Mouse (Mus musculus): Measurements from ENCODE around the gene Rsl1d1. TPM values are rescaled to one million over a fixed set of nuclear protein-coding genes. Genes with fewer than 3 reads are reported as not detected.

Gene Rsl1d1
- polyA plus RNA-seq, 1 experiment from 2014 or later: 60.7 TPM

GRCm38 (mm10) chr16:11177404-11177803 is 25.7 kb downstream of the Rsl1d1 start:
- no peaks in the 10 kb centered on the region for H3K27me3 ChIP-seq (ENCODE audit: insufficient read depth, low read length)
- DNase-seq (no peak), ATAC-seq (no peak)
- WGBS (ENCODE audit: insufficient replicate concordance): 67% methylated on average over 2 of the region's 2 CpGs
- H3K9ac ChIP-seq (replicated peaks): no peak overlapping the region
- H3K36me3 ChIP-seq (replicated peaks; ENCODE audit: insufficient read depth, low read length): no peaks in the 10 kb centered on the region
- H3K4me1 ChIP-seq (ENCODE audit: insufficient read depth): peaks cover 26% of the 10 kb centered on the region
- peak overlapping the region; percentile 72 for H3K4me2 ChIP-seq (ENCODE audit: low read depth, low read length)
- H3K27ac ChIP-seq (ENCODE audit: low read depth): 0 out of 2 replicates have a peak overlapping the region, but pooled peaks have one; percentile 94
- no peaks in the 10 kb centered on the region for H3K9me3 ChIP-seq (ENCODE audit: low read length)
- no peak for TF ChIP-seq EP300 (IDR thresholded peaks at IDR 0.05; ENCODE audit: low read depth)
- no peak for TF ChIP-seq CTCF (IDR thresholded peaks at IDR 0.05; ENCODE audit: low read depth)
- no peak overlapping the region for H3K4me3 ChIP-seq (ENCODE audit: low read depth, low read length)

DNA sequence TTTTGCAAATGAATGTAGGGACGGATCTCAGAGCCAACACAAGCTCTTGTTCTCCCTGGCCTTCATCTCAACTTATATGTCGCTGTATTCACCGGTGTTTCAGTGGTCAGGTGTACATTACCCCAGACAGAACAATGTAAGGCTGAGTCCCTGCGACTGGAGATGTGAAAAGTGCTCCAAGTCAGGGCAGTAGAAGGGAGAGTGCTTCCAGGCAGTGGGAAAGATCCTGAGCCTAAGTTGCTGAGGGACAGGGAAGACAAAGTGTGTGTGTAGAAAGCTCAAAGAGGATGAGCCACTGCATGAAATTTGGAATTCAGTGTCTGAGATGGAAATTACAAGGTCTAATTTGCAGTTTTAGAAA is 26.3 kb downstream of the Rsl1d1 start:
- 3% methylated on average over 4 of the region's 4 CpGs for WGBS (ENCODE audit: insufficient replicate concordance)
- Histone ChIP-seq H3K27me3 (ENCODE audit: insufficient read depth, low read length) (no peaks in the 10 kb centered on the region), H3K9ac (replicated peaks) (peak overlapping the region; percentile 89), H3K9me3 (ENCODE audit: low read length) (no peaks in the 10 kb centered on the region), H3K4me2 (ENCODE audit: low read depth, low read length) (peak overlapping the region; percentile 72), H3K4me1 (ENCODE audit: insufficient read depth) (peaks cover 30% of the 10 kb centered on the region), H3K4me3 (ENCODE audit: low read depth, low read length) (peak overlapping the region; percentile 80), H3K27ac (ENCODE audit: low read depth) (peak overlapping the region; percentile 94), H3K36me3 (replicated peaks; ENCODE audit: insufficient read depth, low read length) (no peaks in the 10 kb centered on the region)
- ATAC-seq (no peak), DNase-seq (no peak)
- TF ChIP-seq EP300 (IDR thresholded peaks at IDR 0.05; ENCODE audit: low read depth) (no peak), CTCF (IDR thresholded peaks at IDR 0.05; ENCODE audit: low read depth) (no peak)

- Histone ChIP-seq H3K27me3 (ENCODE audit: insufficient read depth, low read length) (no peaks in the 10 kb centered on the region), H3K4me2 (ENCODE audit: low read depth, low read length) (peak within 1 kb of the TSS; percentile 72), H3K4me3 (ENCODE audit: low read depth, low read length) (peak within 1 kb of the TSS; percentile 80), H3K9ac (replicated peaks) (peak within 1 kb of the TSS; percentile 89), H3K27ac (ENCODE audit: low read depth) (peak within 1 kb of the TSS; percentile 94), H3K4me1 (ENCODE audit: insufficient read depth) (peaks cover 31% of the 10 kb centered on the region), H3K36me3 (replicated peaks; ENCODE audit: insufficient read depth, low read length) (no peaks in the 10 kb centered on the region), H3K9me3 (ENCODE audit: low read length) (no peaks in the 10 kb centered on the region)
- ATAC-seq (peak; percentile 87), DNase-seq (peak; percentile 94)
- TF ChIP-seq EP300 (IDR thresholded peaks at IDR 0.05; ENCODE audit: low read depth): no peak
- TF ChIP-seq CTCF (IDR thresholded peaks at IDR 0.05; ENCODE audit: low read depth): peak; percentile 79
- WGBS (ENCODE audit: insufficient replicate concordance): under 1% methylated on average over 56 of the region's 57 CpGs
These were observed 26.8 kb downstream of the Rsl1d1 start, which contains the start of gene Zc3h7a for GRCm38 (mm10) chr16:11176208-11176883. Gene Zc3h7a (minus strand): TSS chr16:11176393.

DNA sequence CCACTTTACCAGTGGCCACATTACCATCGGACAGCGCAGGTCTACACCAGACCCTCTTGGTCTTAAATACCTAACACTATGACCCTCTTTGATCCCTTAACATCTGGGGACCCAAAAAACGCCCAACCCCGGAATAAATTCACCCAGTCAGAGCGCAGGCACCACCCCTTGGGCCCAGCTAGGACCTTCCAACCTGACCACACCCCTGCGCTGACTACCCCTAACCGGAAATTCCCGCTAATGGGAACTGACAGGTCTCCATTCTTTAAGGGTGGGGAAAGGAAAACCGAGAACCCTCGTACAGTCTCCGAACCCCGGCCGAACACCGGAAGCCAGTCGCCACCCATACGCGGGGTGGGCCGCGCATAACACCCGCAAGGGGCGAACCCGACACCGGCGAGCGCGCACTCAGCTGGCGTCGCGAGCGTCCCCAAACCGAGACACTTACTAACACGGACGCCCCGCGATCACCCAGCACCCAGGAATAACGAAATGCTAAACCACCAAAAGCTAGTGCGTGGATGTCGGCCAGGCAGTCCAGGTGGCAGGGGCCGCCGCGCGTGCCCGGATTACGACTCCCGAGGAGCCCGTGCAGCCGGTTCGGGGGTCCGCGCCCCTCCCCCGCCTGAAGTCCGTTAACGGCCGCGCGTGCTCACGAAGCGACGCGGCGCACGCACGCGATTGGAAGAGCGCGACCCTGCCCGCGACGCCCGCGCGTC is 27.5 kb downstream of the Rsl1d1 start:
- under 1% methylated on average over 60 of the region's 72 CpGs for WGBS (ENCODE audit: insufficient replicate concordance)
- H3K27me3 ChIP-seq (ENCODE audit: insufficient read depth, low read length): no peaks in the 10 kb centered on the region
- DNase-seq (peak; percentile 79), ATAC-seq (peak; percentile 47)
- H3K9ac ChIP-seq (replicated peaks): peak overlapping the region; percentile 89
- H3K4me1 ChIP-seq (ENCODE audit: insufficient read depth): peaks cover 37% of the 10 kb centered on the region
- peak overlapping the region; percentile 72 for H3K4me2 ChIP-seq (ENCODE audit: low read depth, low read length)
- H3K36me3 ChIP-seq (replicated peaks; ENCODE audit: insufficient read depth, low read length): no peaks in the 10 kb centered on the region
- H3K4me3 ChIP-seq (ENCODE audit: low read depth, low read length): peak overlapping the region; percentile 80
- H3K9me3 ChIP-seq (ENCODE audit: low read length): no peaks in the 10 kb centered on the region
- TF ChIP-seq CTCF (IDR thresholded peaks at IDR 0.05; ENCODE audit: low read depth) (no peak), EP300 (IDR thresholded peaks at IDR 0.05; ENCODE audit: low read depth) (0 out of 2 replicates have a peak, but pooled peaks have one; percentile 3)
- peak overlapping the region; percentile 94 for H3K27ac ChIP-seq (ENCODE audit: low read depth)

DNA sequence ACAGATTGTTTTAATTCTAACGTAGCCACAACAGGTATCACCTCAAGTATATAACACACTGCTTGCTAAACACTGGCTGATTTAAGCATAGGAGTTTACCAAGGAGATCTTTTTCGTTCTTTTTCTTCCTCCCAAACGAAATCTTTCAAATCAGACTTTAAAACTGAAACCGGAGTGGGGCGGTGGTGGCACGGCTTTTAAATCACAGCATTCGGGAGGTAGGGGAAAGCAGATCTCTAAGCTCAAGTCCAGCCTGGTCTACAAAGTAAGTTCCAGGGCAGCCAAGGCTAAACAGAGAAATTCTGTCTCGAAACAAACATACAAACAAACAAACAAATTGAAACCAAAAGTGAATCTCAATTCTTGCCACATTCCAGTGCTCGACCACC is 28.0 kb downstream of the Rsl1d1 start:
- Histone ChIP-seq H3K4me2 (ENCODE audit: low read depth, low read length) (peak overlapping the region; percentile 72), H3K27me3 (ENCODE audit: insufficient read depth, low read length) (no peaks in the 10 kb centered on the region), H3K36me3 (replicated peaks; ENCODE audit: insufficient read depth, low read length) (no peaks in the 10 kb centered on the region), H3K9ac (replicated peaks) (peak overlapping the region; percentile 89), H3K4me1 (ENCODE audit: insufficient read depth) (peaks cover 37% of the 10 kb centered on the region), H3K4me3 (ENCODE audit: low read depth, low read length) (peak overlapping the region; percentile 80), H3K27ac (ENCODE audit: low read depth) (peak overlapping the region; percentile 94), H3K9me3 (ENCODE audit: low read length) (no peaks in the 10 kb centered on the region)
- ATAC-seq (no peak), DNase-seq (no peak)
- TF ChIP-seq EP300 (IDR thresholded peaks at IDR 0.05; ENCODE audit: low read depth) (0 out of 2 replicates have a peak, but pooled peaks have one; percentile 6), CTCF (IDR thresholded peaks at IDR 0.05; ENCODE audit: low read depth) (no peak)
- 2% methylated on average over 9 of the region's 9 CpGs for WGBS (ENCODE audit: insufficient replicate concordance)

- H3K4me3 ChIP-seq (ENCODE audit: low read depth, low read length): peak overlapping the region; percentile 80
- H3K36me3 ChIP-seq (replicated peaks; ENCODE audit: insufficient read depth, low read length): no peaks in the 10 kb centered on the region
- peak; percentile 73 for DNase-seq
- H3K4me2 ChIP-seq (ENCODE audit: low read depth, low read length): peak overlapping the region; percentile 72
- peak; percentile 79 for TF ChIP-seq CTCF (IDR thresholded peaks at IDR 0.05; ENCODE audit: low read depth)
- TF ChIP-seq EP300 (IDR thresholded peaks at IDR 0.05; ENCODE audit: low read depth): no peak
- ATAC-seq: no peak
- peaks cover 37% of the 10 kb centered on the region for H3K4me1 ChIP-seq (ENCODE audit: insufficient read depth)
- H3K27me3 ChIP-seq (ENCODE audit: insufficient read depth, low read length): no peaks in the 10 kb centered on the region
- WGBS (ENCODE audit: insufficient replicate concordance): 4% methylated on average over 10 of the region's 10 CpGs
- H3K27ac ChIP-seq (ENCODE audit: low read depth): peak overlapping the region; percentile 94
- no peaks in the 10 kb centered on the region for H3K9me3 ChIP-seq (ENCODE audit: low read length)
- H3K9ac ChIP-seq (replicated peaks): peak overlapping the region; percentile 89
These were observed 28.5 kb downstream of the Rsl1d1 start for GRCm38 (mm10) chr16:11174671-11175081.

All from liver, postnatal 0 days (tissue).